Mouse (Mus musculus): Measurements from ENCODE around the gene Golga4.

Gene Golga4

DNA sequence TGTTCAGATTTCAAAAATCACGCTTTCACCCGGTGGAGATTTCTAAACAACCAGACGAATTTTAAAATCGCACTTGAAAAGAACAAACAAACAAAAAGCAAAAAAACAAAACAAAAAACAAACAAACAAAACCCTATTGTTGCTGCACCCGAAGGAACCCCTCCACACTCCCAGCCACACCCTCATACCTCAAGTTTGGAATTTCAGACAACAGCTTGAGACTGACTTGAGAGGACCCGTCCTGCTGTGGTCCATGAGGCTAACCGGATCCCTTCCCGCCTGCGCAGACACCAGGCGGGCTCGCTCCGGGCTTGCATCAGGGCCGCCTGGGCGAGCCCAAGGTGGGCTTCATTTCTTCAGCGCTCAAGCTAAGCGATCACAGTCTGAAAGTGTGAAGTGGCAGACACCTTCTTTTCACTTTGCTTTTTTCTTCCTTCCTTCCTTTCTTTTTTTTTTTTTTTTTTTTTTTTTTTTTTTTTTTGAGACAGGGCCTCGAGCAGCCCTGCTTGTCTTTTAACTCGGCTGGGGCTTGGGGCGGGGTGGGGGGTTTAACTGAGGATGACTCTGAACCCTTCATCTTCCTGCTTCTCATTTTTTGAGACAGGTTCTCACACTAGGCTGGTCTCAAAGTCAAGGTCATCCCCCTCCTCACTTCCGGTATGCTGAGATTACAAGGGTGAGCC is 17.0 kb upstream of the Golga4 start:
- in situ Hi-C loops (cut with MboI; ENCODE audit: low sequenced_read_pairs) = no loop called here

DNA sequence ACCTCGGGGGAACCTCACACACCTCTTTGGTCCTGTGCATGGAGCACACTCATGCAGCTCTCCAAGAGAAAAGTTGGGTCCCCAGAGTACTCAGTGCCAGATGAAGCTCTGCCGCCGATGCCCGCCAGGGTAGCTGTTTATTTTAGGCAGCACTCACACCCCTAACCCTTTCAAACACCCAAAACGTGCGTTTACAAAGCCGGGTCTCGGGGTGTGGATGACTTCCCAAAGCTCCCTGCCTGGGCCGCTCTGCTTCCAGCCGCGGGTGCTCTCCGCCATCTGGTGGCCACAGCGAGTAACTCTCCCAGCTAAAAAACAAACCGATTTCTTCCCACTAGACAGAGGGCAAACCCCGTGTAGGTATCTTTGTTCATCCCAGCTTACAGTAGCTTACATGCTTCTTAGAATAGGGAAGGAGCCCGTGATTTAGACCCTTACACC is 16.5 kb upstream of the Golga4 start:
- in situ Hi-C loops (cut with MboI; ENCODE audit: low sequenced_read_pairs) = loop anchor here (10.0 kb wide), 1 partner anchor 405 kb away; no protein-coding TSS in a partner anchor

DNA sequence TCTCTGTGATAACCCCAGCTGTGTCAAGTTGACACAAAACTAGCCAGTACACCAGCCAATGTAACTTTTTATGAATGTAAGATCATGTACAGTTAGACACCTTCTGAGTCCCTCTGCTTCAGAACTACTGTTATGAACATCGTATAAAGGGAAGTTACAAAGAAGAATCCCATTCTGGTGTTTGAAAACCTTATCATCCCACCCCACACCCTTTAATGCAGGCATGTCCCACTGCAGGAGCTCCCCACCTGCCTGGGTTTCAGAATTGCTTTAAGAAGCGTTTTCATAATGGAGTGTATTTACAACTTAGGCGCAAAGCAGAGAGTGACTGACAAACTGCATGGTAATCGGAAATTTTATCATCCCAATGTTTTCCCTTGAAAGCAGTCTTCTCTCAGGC is 14.9 kb upstream of the Golga4 start:
- in situ Hi-C loops (cut with MboI; ENCODE audit: low sequenced_read_pairs) = loop anchor here (10.0 kb wide), 1 partner anchor 406 kb away; no protein-coding TSS in a partner anchor

DNA sequence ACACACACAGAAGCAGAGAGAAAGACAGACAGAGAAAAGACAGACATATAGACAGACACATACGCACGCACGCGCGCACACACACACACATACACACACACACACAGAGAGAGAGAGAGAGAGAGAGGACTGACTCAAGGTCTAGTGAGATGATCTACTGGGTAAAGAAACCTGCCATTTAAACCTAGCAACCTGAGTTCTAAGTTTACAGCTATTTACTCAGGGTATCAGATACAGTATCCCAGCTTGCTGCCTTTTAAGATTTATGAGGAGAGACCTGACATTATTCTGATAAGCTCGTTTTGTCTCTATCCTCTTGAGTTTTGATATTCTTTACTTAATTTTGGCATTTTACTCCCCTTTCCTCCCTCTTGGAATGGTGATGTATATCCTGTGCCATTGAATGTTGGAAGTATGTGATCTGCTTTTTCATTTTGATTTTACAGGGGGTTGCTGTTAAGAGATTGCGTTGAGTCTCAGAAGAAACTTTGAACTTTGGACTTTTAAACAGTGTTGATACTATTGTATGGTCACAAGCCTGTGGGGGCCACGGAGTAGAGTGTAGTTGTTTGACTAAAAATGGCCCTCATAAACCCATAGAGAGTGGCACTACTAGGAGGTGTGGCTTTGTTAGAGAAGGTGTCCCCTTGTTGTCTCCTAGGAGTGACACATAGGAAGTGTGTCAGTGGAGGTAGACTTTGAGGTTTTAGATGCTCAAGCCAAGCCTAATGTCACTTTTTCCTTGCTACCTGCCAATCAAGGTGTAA is 13.0 kb upstream of the Golga4 start:
- in situ Hi-C loops (cut with MboI; ENCODE audit: low sequenced_read_pairs) = loop anchor here (10.0 kb wide), 1 partner anchor 408 kb away; no protein-coding TSS in a partner anchor

DNA sequence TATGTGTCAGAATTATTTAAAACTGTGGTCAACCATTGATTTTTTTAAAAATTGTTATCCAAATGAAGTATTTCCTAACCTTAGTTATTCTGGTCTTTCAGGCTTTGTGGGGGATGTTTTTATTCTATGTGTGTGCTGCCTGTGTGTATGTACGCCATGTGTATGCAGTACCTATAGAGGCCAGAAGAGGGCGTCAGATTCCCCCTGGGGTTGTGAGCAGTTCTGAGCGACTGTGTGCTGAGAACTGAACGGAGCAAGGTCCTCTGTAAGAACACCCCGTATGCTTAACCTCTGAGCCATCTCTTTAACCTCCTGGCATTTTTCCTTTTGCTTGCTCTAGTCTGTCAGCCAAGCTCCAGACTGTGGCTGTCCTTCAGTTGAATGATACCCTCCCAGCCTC is 12.0 kb upstream of the Golga4 start:
- in situ Hi-C loops (cut with MboI; ENCODE audit: low sequenced_read_pairs) = loop anchor here (10.0 kb wide), 1 partner anchor 409 kb away; no protein-coding TSS in a partner anchor

DNA sequence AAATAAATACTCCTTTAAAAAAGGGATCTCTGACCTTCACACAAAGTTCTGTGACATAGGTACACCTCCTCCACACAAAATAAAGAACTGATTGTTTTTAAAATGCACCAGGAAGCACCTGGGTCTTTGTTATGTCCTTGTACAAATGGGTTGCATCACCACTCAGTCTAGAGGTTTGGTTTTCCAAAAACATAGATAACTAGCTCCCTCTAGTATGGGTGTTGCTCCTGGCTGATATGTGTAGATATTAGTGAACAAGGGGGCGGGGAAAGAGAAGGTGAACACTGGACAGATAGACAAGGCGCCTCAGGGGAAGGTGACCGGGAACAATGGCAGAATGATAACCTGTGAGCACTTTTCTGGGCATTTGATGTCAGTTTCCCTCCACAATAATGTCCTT is 10.1 kb upstream of the Golga4 start:
- in situ Hi-C loops (cut with MboI; ENCODE audit: low sequenced_read_pairs) = loop anchor here (10.0 kb wide), 1 partner anchor 411 kb away; no protein-coding TSS in a partner anchor

DNA sequence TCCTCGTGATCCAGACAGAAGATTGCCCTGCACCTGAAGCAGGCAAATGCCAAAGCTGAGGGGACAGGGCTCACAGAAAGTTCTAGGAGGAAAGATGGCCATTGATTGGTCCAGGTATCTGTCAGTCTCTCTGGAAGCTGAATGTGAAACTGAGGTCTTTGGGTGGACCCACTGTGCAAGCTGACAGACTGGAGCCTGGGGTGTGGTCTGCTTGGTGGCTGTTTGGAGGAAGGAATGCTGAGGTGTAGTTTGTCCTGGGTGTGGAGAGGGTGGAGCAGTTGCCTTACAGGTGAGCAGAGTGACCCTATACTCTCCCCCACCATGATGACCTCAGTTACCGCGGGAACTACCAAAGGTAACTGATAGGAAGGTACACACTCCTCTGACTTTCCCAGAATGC is 9.1 kb upstream of the Golga4 start:
- in situ Hi-C loops (cut with MboI; ENCODE audit: low sequenced_read_pairs) = loop anchor here (10.0 kb wide), 1 partner anchor 412 kb away; no protein-coding TSS in a partner anchor

DNA sequence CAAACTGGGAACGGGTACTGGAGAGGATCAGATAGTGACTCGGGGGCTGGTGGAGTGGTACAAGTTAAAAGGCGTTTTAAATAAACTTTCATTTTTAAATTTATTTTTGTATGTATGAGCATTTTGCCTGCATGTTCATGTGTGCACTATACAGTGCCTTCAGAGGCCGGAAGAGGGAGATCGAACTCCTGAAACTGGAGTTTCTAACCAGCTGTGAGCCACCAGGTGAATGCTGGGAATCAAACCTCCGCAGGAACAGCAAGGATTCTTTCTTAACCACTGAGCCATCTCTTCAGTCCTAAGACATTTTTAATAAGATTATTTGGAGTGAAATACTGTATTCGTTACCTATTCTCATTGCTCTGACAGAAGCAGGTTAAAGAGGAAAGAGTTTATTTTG is 8.0 kb upstream of the Golga4 start:
- in situ Hi-C loops (cut with MboI; ENCODE audit: low sequenced_read_pairs) = loop anchor here (10.0 kb wide), 1 partner anchor 413 kb away; no protein-coding TSS in a partner anchor

DNA sequence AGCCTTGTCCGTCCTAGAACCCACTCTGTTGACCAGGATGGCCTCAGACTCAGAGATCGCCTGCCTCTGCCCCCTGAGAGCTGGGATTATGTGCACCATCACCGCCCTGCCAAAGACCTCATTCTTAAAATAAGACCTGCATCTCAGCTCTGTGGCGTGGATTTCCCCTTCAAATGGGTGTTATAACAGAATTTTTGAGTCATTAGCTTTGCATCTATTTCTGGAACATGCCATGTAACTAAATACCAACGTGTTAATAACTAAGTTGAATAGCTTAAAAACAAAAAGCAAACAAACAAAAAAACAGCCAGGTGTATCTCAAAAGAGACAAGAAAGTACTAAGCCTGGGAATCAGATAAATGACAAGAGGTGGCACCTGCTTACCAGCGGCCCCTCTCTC is 5.1 kb upstream of the Golga4 start:
- in situ Hi-C loops (cut with MboI; ENCODE audit: low sequenced_read_pairs) = no loop called here

DNA sequence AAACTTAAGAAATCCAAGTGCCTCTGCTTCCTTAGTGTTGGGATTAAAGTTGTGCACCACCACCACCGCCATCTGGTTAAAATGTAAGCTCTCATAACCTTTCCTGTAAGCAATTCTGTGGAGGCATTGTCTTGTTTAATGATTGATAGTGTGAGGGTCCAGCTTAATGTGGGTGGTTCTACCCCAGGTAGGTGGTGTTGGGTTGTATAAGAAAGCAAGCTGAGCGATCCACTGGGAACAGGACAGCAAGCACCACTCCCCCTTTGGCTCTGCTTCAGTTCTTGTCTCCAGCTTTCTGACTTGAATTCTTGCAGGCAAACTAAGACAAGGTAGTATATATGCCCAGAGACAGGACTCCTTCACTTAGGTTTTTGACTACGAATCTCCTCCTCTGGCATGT is 1.4 kb upstream of the Golga4 start:
- in situ Hi-C loops (cut with MboI; ENCODE audit: low sequenced_read_pairs) = no loop called here

DNA sequence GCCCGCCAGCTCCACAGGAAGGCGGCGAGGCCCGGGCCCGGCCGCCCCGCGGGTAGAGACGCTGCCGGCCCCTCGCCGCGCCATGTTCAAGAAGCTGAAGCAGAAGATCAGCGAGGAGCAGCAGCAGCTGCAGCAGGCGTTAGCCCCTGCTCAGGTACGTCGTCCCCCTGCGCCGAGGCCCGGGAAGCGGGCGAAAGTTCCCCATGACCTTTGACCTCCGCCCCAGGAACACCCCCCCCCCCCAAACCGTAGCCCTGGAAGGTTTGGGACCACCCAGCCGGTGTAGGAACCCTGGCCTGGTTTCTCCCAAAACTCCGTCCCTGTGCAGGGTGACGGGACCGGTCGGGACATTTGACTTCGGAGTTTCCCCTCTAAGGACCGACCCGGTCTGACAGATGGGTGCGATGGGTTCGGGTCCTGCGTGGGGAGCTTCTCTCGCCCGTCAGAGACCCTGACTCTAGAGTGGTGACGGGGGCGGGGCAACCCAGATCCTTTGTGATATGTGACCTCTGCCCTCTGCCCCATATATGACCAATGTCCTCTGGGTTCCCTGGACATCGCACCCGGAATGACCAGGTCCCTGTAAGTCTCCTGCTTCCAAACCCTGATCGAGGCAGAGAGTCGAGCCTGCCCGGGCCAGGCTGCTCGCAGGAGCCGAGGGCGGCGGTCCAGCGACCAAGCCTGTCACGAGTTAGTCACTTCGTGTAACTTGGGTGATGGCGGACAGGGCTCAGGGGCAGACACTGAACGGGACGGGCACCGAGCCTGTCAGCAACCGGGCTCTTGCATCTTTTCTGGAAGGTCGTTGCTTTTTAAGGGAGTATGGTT is 551 bp downstream of the Golga4 start:
- in situ Hi-C loops (cut with MboI; ENCODE audit: low sequenced_read_pairs) = no loop called here

DNA sequence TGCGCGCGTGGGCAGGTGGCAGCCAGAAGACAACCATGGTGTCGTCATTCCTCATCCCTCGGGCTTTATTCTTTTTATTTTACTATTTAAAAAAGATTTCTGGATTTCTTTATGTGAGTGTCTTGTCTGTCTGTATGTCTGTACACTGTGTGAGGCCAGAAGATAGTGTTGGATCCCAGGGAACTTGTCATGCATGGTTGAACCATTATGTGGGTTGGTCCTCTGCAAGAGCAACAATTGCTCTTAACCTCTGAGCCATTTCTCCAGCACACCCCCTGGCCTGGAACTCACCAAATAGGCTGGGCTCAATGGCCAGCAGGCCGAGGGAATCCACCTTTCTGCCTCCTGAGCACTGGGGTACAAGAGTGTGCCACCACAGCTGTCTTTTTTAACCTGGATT is 1.5 kb downstream of the Golga4 start:
- in situ Hi-C loops (cut with MboI; ENCODE audit: low sequenced_read_pairs) = no loop called here

DNA sequence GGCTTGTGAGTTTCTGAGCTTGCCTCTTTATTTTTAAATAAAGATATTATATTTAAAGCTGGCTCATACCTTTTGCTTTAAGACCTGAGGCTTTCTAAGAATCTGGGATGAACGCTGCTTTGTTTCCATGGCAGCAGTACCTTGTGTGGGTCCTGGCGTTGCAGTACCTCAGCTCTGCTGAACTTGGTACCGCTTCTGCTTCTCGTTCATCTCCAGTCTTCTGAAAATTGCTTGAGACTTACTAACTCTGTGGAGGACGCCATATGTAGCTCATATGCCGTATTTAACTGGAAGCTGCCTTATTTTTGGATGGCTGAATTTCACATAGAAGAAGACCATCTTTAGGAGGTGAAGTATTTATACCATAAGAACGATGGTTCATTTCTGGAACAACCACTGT is 2.5 kb downstream of the Golga4 start:
- in situ Hi-C loops (cut with MboI; ENCODE audit: low sequenced_read_pairs) = no loop called here

DNA sequence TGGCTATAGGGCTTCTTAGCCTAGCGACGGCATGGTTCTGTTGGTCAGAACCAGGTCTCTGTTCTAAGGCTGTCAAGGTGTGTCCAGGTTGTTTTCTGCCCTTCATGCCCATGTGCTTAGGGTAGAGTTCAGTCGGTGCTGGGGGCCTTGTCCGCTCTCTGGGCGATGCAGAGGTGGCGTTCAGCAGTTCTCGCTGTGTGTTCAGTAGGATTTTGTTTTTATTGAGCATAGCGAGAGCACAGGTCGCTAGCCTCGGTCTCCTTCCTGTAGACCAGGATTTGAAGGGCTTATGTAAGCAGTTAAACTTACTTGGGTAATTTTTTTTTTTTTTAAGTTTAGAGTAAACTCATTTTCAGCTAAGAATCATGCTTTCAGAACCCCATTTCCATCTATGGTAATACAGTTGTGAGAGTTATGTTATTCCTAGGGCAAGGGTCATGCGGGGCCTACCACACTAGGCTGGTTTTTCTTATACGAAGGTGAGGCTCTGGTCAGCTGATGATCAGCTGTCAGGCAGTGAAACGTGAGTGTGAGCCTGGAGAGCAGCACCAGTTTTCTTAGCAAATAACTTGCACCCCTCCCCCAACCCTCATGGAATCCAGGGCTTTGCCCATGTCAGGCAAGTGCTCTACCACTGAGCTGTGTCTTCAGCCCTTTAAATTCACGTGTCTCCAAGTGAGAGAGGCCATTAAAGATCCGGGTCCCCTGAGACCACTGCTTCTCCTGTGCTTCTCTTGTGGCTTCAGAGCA is 5.0 kb downstream of the Golga4 start:
- in situ Hi-C loops (cut with MboI; ENCODE audit: low sequenced_read_pairs) = no loop called here

DNA sequence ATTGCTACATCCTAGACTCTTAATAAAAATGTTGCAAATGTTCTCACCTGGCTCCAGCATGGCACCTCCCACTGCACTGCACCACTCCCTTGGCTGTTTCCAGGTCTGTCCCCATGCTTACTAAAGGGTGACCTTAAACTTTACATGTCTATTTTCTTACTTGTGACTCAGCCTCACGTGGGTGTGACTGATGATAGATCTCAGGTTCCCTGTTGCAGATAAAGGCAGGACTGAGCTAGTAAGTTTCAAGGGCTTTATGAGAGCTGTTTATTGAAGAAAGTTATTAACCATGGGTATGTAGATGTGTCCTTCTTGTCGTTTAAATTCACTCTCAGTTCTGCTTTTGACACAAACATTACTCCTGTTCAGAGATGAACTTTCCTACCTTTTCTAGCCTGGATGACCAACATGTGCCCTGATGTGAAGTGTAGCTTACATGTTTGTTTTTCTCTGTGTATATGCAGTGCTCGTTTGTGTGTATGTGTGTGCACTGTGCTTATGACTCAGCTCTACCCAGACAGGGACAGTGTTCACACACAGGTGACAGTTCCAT is 6.7 kb downstream of the Golga4 start:
- in situ Hi-C loops (cut with MboI; ENCODE audit: low sequenced_read_pairs) = no loop called here

DNA sequence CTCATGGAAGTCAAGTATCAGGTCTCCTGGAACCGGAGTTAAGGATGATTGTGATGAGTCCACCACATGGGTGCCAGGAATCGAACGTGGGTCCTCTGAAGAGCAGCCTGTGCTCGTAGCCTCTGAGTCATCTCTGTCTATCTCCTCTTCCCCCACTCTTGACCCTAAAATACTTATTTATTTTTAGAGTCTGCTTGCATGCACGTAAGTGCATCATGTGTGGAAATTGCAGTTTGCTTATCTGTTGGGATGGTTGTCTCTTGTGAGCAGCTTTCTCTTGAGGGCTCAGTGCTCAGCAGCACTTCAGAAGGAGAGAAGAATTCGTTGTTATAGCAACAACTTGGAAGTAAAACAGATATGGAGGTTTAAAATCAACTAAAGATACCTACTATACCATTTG is 9.4 kb downstream of the Golga4 start:
- in situ Hi-C loops (cut with MboI; ENCODE audit: low sequenced_read_pairs) = no loop called here

DNA sequence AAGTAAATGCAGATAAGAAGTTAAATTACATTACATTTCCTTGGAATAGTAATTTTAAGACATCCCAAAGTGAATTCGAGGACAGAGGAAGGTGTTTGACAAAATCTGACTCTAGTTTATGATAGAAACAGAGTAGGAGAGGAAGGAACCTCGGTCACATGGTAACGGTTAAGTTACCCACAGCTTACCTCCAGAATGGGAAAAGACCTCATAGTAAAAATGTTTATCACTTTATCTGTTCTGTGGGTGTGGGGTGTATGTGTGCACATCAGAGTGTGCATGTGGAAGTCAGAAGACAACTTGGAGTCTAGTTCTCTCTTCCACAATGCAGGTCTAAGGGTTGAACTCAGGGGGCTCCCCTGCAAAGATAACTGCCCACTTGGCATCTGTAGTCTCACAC is 10.1 kb downstream of the Golga4 start:
- in situ Hi-C loops (cut with MboI; ENCODE audit: low sequenced_read_pairs) = no loop called here

DNA sequence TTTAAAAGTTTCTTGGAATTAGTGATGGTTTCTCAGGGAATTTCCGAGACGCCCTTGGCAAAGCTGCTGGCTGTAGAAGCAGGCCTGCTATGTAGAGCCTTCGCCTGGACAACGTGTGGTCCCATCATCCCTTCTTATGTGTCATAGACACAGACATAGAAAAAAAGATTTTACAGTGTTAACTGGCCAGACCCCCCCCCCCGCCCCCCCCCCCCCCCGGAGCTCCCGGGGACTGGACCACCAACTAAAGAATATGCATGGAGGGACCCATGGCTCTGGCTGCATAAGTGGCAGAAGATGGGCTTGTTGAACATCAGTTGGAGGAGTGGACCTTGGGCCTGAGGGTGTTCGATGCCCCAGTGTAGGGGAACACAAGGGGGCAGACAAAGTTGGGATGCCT is 11.6 kb downstream of the Golga4 start:
- in situ Hi-C loops (cut with MboI; ENCODE audit: low sequenced_read_pairs) = no loop called here

DNA sequence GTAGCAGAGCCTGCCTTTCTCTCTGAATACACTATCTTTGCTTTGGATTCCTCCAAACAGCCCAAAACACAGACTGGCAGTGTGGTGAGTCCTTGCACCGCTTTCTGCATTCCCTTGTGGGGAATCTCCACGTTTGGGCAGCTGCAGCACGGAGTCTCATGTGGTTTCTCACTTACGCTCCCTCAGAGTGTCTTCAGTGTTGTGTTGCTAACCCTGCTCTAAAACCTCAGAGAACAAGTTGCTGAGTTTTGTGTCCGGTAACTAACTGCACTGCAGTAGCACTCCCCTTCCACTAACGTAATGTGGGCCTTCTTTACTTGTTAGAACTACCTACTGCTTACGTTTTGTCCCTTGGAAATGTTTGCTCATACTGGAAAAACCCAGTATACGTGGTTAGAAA is 13.0 kb downstream of the Golga4 start:
- in situ Hi-C loops (cut with MboI; ENCODE audit: low sequenced_read_pairs) = no loop called here

DNA sequence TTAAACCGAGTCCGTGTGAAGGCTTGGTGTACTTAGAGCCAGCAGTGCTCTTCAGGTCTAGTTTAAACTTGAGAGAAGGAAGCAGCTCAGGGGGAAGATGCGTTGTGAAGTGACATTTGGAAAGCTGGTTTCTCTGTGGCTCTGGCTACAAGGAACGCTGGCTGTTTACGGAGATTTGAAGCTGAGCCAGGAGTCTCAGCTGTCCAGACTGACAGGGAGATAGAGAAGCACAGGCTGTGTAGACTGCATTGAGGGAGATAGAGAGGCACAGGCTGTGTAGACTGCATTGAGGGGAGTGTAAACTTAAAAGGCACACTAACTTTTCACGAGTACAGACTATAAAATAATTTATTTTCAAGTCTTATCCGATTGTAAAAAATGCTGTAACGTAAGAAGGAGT is 13.9 kb downstream of the Golga4 start:
- in situ Hi-C loops (cut with MboI; ENCODE audit: low sequenced_read_pairs) = no loop called here
